Mouse (Mus musculus) lung, embryonic 16.5 days (tissue): ENCODE measurements around the gene Nmrk1. TPM values are rescaled to one million over a fixed set of nuclear protein-coding genes. Genes with fewer than 3 reads are reported as not detected.

ENCODE experiments used
- ATAC-seq: fragments of 200-750 bp; cut with Nextera tagmentation; 2 replicates; pipeline ENCODE4 v1.8.0; 2017; ENCODE audit warnings: low read depth, mild to moderate bottlenecking, moderate library complexity
- H3K27ac ChIP-seq: fragments of 300-500 bp; sonication (generic); 2 replicates; pipeline ENCODE4 v1.5.1; 2014; ENCODE audit warnings: mild to moderate bottlenecking, control low read depth, low read length
- H3K27me3 ChIP-seq: fragments of 300-500 bp; sonication (generic); 2 replicates; pipeline ENCODE4 v1.6.1; 2014; ENCODE audit warnings: low read depth, low read length, mixed read lengths; ENCODE audit not compliant: control insufficient read depth, insufficient read depth
- H3K36me3 ChIP-seq: fragments of 300-500 bp; sonication (generic); 2 replicates; pipeline ENCODE4 v1.6.1; 2014; ENCODE audit warnings: low read length; ENCODE audit not compliant: control insufficient read depth, insufficient read depth
- H3K4me1 ChIP-seq: fragments of 300-500 bp; sonication (generic); replicated peaks from 2 replicates; pipeline ENCODE4 v1.6.1; 2014; ENCODE audit warnings: low read length, mixed read lengths; ENCODE audit not compliant: control insufficient read depth, insufficient read depth
- H3K4me2 ChIP-seq: fragments of 300-500 bp; sonication (generic); 2 replicates; pipeline ENCODE4 v1.6.1; 2014; ENCODE audit warnings: low read depth, low read length, control low read depth
- H3K4me3 ChIP-seq: fragments of 300-500 bp; sonication (generic); 2 replicates; pipeline ENCODE4 v1.5.1; 2014; ENCODE audit warnings: mild to moderate bottlenecking, low read length, control low read depth
- H3K9ac ChIP-seq: fragments of 300-500 bp; sonication (generic); 2 replicates; pipeline ENCODE4 v1.6.1; 2014; ENCODE audit warnings: low read length, control low read depth
- H3K9me3 ChIP-seq: fragments of 300-500 bp; sonication (generic); 2 replicates; pipeline ENCODE4 v1.6.1; 2016; ENCODE audit warnings: low read length; ENCODE audit not compliant: control insufficient read depth
- WGBS: fragments of 180-500 bp; shearing (Covaris S2); extraction: QIAGEN DNeasy Blood & Tissue Kit; methylation state at CpG from one replicate; pipeline ENCODE4 v1.1.7; 2014; 5-methylcytosine and 5-hydroxymethylcytosine counted together
- polyA plus RNA-seq: library from polyadenylated mRNA; unstranded; fragments of >200 nt; fragmentation: Nextera tagmentation; extraction: Ambion mirVana; gene quantifications from 2 replicates; pipeline ENCODE4 v1.2.1, GENCODE M21; 2015

Nmrk1 gene
- polyA plus RNA-seq, 1 experiment from 2014 or later = 11.1 TPM

GRCm38 (mm10) chr19:18644084-18644483 is 12.3 kb downstream of the Nmrk1 start:
- ATAC-seq = no peak
- Histone ChIP-seq H3K27ac (no peak overlapping the region), H3K4me1 (no peaks in the 10 kb centered on the region), H3K27me3 (no peaks in the 10 kb centered on the region), H3K4me3 (no peak overlapping the region), H3K4me2 (no peak overlapping the region), H3K9ac (no peak overlapping the region), H3K9me3 (no peaks in the 10 kb centered on the region), H3K36me3 (no peaks in the 10 kb centered on the region)
- WGBS = 74% methylated on average over 6 of the region's 6 CpGs

- H3K36me3 ChIP-seq = no peaks in the 10 kb centered on the region
- H3K4me3 ChIP-seq = no peak overlapping the region
- 58% methylated on average over 3 of the region's 3 CpGs for WGBS
- no peaks in the 10 kb centered on the region for H3K9me3 ChIP-seq
- ATAC-seq = no peak
- no peak overlapping the region for H3K27ac ChIP-seq
- no peaks in the 10 kb centered on the region for H3K27me3 ChIP-seq
- no peak overlapping the region for H3K9ac ChIP-seq
- H3K4me2 ChIP-seq = no peak overlapping the region
- no peaks in the 10 kb centered on the region for H3K4me1 ChIP-seq
Observed at GRCm38 (mm10) chr19:18646397-18646796, 14.6 kb downstream of the Nmrk1 start.

DNA sequence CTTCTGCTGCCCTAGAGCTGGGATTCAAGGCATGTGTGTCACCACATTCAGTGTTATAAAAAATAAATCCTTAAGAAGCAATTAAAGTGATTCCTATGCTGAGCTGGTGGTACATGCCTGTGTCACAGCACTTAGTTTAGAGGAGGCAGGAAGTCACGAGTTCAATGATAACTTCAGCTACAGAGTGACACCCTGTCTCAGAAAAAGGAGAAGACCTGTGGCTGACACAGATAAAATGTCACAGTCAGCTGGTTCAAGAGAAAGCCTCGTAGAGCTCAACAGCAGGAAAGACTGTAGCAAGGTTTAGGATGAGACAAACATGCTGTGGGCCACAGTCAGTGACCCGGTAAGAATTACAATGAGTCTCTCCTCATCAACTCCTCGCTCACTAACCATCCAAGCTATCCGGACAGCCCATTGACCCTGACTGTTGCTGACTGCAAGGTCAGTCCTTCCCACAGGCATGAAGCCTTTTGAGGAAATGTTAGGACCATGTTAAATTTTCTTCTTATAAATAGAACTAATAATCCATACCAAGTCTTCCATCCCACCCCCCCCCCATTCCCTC is 15.2 kb downstream of the Nmrk1 start:
- no peak overlapping the region for H3K4me3 ChIP-seq
- no peak overlapping the region for H3K4me2 ChIP-seq
- H3K27ac ChIP-seq = no peak overlapping the region
- H3K4me1 ChIP-seq = no peaks in the 10 kb centered on the region
- H3K9me3 ChIP-seq = no peaks in the 10 kb centered on the region
- H3K9ac ChIP-seq = no peak overlapping the region
- H3K36me3 ChIP-seq = no peaks in the 10 kb centered on the region
- ATAC-seq = no peak
- 52% methylated on average over 5 of the region's 5 CpGs for WGBS
- no peaks in the 10 kb centered on the region for H3K27me3 ChIP-seq

DNA sequence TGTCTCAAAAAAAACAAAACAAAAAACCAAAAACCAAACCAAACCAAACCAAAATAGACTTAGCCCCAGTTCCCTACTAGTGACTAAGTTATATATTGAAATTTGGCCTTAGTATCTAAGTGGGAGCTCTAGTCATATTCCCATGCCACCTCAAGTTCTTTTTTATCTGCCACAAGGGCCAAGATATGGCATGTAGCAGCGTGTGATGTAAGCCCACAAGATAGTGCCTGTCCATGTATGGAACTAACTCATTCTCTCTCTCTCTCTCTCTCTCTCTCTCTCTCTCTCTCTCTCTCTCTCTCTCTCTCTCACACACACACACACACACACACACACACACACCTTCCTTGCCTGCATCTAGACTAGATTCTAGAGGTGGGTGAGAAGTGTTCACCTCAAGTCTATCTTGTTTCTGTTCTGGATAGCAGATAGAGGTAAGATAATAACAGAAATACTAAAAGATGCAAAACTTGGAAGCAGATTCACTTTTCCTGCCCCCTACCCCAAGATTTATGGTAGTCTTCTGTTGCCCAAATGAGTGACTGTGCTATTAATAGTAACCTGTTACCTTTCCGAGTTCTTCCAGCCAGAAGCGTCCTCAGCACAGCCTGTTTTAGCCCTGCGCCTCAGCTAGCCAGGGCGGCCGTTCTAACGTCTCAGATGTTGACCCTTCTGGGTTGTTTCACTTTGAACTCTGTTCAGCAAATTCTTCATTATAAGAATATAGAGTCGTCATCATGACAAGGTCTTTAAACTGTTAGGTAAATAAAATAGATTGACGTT is 16.2 kb downstream of the Nmrk1 start:
- no peak overlapping the region for H3K9ac ChIP-seq
- H3K9me3 ChIP-seq = no peaks in the 10 kb centered on the region
- no peak overlapping the region for H3K4me3 ChIP-seq
- H3K27me3 ChIP-seq = no peaks in the 10 kb centered on the region
- WGBS = 49% methylated on average over 9 of the region's 9 CpGs
- no peaks in the 10 kb centered on the region for H3K4me1 ChIP-seq
- no peak for ATAC-seq
- no peak overlapping the region for H3K4me2 ChIP-seq
- no peaks in the 10 kb centered on the region for H3K36me3 ChIP-seq
- no peak overlapping the region for H3K27ac ChIP-seq

- Histone ChIP-seq H3K36me3 (no peaks in the 10 kb centered on the region), H3K27me3 (no peaks in the 10 kb centered on the region), H3K4me2 (no peak overlapping the region), H3K27ac (no peak overlapping the region), H3K9me3 (no peaks in the 10 kb centered on the region), H3K9ac (no peak overlapping the region), H3K4me3 (no peak overlapping the region), H3K4me1 (no peaks in the 10 kb centered on the region)
- 78% methylated on average over 6 of the region's 6 CpGs for WGBS
- ATAC-seq = no peak
Observed at GRCm38 (mm10) chr19:18648558-18648945, 16.8 kb downstream of the Nmrk1 start.

- H3K36me3 ChIP-seq = no peaks in the 10 kb centered on the region
- H3K4me1 ChIP-seq = no peaks in the 10 kb centered on the region
- H3K27ac ChIP-seq = no peak overlapping the region
- H3K4me2 ChIP-seq = no peak overlapping the region
- WGBS = 66% methylated on average over 4 of the region's 4 CpGs
- no peak overlapping the region for H3K9ac ChIP-seq
- no peak for ATAC-seq
- no peak overlapping the region for H3K4me3 ChIP-seq
- H3K9me3 ChIP-seq = no peaks in the 10 kb centered on the region
- H3K27me3 ChIP-seq = no peaks in the 10 kb centered on the region
Observed at GRCm38 (mm10) chr19:18649955-18650354, 18.2 kb downstream of the Nmrk1 start.

GRCm38 (mm10) chr19:18650473-18650872 is 18.7 kb downstream of the Nmrk1 start:
- H3K27ac ChIP-seq = no peak overlapping the region
- no peaks in the 10 kb centered on the region for H3K36me3 ChIP-seq
- 63% methylated on average over 6 of the region's 6 CpGs for WGBS
- no peak overlapping the region for H3K4me2 ChIP-seq
- no peaks in the 10 kb centered on the region for H3K4me1 ChIP-seq
- no peak for ATAC-seq
- H3K27me3 ChIP-seq = no peaks in the 10 kb centered on the region
- H3K4me3 ChIP-seq = no peak overlapping the region
- no peaks in the 10 kb centered on the region for H3K9me3 ChIP-seq
- no peak overlapping the region for H3K9ac ChIP-seq

- WGBS = 64% methylated on average over 4 of the region's 4 CpGs
- Histone ChIP-seq H3K27ac (no peak overlapping the region), H3K36me3 (no peaks in the 10 kb centered on the region), H3K9ac (no peak overlapping the region), H3K4me3 (no peak overlapping the region), H3K27me3 (no peaks in the 10 kb centered on the region), H3K4me2 (no peak overlapping the region), H3K9me3 (no peaks in the 10 kb centered on the region), H3K4me1 (no peaks in the 10 kb centered on the region)
- no peak for ATAC-seq
Observed at GRCm38 (mm10) chr19:18652592-18652991, 20.8 kb downstream of the Nmrk1 start.

GRCm38 (mm10) chr19:18653058-18653457 is 21.3 kb downstream of the Nmrk1 start:
- no peaks in the 10 kb centered on the region for H3K36me3 ChIP-seq
- H3K27ac ChIP-seq = no peak overlapping the region
- H3K9me3 ChIP-seq = no peaks in the 10 kb centered on the region
- H3K4me1 ChIP-seq = no peaks in the 10 kb centered on the region
- WGBS = 70% methylated on average over 6 of the region's 6 CpGs
- H3K4me2 ChIP-seq = no peak overlapping the region
- no peaks in the 10 kb centered on the region for H3K27me3 ChIP-seq
- no peak overlapping the region for H3K9ac ChIP-seq
- no peak for ATAC-seq
- H3K4me3 ChIP-seq = no peak overlapping the region
